Mouse (Mus musculus) C2C12 (cell line): Measurements from ENCODE around the gene Gm28043.

Source experiments
- CEBPB ChIP-seq: IDR thresholded peaks from one replicate; pipeline ENCODE4 v1.6.1; 2011; ENCODE audit warnings: low read depth, mild to moderate bottlenecking, control low read depth, moderate library complexity
- CTCF ChIP-seq: IDR thresholded peaks from one replicate; pipeline ENCODE4 v1.5.1; 2011; ENCODE audit not compliant: control insufficient read depth, insufficient read depth, insufficient read length
- MAX ChIP-seq: IDR thresholded peaks from one replicate; pipeline ENCODE4 v1.6.1; 2011; ENCODE audit warnings: mild to moderate bottlenecking, control low read depth
- MYOD1 ChIP-seq: IDR thresholded peaks from one replicate; pipeline ENCODE4 v1.6.1; 2011; ENCODE audit warnings: low read depth; ENCODE audit not compliant: control insufficient read depth, insufficient read length
- MYOG ChIP-seq: IDR thresholded peaks from one replicate; pipeline ENCODE4 v1.6.1; 2011; ENCODE audit not compliant: control insufficient read depth, insufficient read length; ENCODE audit errors: extremely low read depth

DNA sequence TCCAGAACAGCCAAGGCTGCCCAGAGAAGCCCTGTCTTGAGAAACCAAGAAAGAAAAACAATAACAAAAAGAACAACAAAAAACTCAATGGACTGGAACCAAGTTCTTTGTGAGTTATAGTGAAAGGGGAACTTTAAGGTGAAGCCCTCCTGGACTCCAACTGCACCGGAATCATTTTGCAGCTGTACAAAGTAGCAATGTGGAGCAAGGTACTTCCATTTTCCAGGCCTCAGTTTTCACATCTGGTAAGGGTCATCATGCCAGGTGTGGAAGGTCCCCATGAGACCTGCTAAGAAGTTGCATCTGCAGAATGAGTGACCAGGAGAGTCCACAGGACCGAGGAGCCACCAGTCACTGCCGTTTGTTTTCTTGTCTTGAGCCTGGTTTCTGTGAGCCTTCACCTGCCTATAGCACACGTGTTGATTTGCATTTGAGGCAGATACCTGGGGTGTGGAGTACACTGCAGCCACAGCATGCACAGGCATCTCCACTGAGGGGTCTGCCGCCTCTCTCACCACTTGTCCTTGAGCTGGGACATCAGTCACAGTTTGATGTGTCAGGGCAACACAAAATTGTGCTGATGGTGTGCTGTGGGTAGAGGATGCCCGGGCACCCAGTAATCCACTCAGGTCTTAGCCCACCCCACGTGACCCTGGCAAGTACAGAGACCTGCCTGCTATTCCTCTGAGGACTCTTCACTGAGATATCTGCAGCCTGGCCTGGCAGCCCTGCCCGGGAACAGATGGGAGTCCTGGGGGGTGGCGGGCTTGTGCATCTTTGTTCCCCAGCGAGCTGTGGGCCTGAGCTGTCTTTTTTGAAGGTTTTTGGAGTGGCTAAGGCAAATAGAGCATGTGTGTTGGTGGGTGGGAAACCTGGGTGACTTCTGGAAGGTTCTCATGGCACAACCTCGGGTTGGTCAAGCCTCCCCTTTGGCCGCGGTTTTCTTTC lies 105.2 kb downstream of the Gm28043 start:
- TF ChIP-seq CTCF (no peak), MAX (no peak), MYOG (no peak), MYOD1 (no peak), CEBPB (no peak)
